Mouse (Mus musculus) liver, adult 2 months (tissue): Measurements from ENCODE around the gene Sgsm3.

ENCODE experiments used
- CTCF ChIP-seq: fragments of 200-500 bp; IDR thresholded peaks from 2 replicates; pipeline ENCODE4 v1.5.1; 2011; ENCODE audit warnings: low read depth, low read length, control low read depth
- POLR2A ChIP-seq: fragments of 200-500 bp; IDR thresholded peaks from 2 replicates; pipeline ENCODE4 v1.6.1; 2011; ENCODE audit warnings: low read length, control low read depth; ENCODE audit not compliant: insufficient read depth; ENCODE audit errors: extremely low read depth

DNA sequence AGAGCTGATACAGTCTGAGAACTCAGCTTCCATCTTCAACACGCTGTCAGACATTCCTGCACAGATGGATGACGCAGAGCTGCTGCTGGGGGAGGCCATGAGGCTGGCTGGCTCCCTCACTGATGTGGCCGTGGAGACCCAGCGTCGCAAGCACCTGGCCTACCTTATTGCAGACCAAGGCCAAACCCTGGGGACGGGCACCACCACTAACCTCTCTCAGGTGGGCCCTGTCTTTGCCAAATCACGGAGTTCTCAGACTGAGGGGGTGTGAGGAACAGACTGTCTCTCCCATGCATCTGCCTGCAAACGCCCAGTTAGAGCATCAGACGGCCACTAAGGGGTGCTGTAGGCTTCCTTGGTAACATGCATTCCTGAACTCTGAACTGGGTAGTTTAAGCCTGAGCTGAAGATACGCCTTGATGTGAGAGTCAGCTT is 31.1 kb downstream of the Sgsm3 start:
- TF ChIP-seq POLR2A (no peak), CTCF (no peak; the same call in 1 of the 2 replicates)
